In genomic region chr11:96829403-96829812, GRCm38 (mm10) we compare ENCODE assay signal across 8 mouse cellular contexts. TPM values are rescaled to one million over a fixed set of nuclear protein-coding genes. Genes with fewer than 3 reads are reported as not detected.
DNase-seq lines count a peak whose midpoint lies in the region; ATAC-seq lines count a peak whose summit lies in the region.

No protein-coding gene starts in this region.

- WGBS in forebrain, embryonic 14.5 days: 0% methylated on average over 33 of the region's 33 CpGs
- whole genome bisulfite sequencing in large intestine, adult 2 months: under 1% methylated on average over 33 of the region's 33 CpGs

- no peaks in the 10 kb centered on the region for H3K9me3 ChIP-seq in forebrain, embryonic 14.5 days (replicated peaks; ENCODE audit: control insufficient read depth, low read length)

- H3K4me2 ChIP-seq in forebrain, embryonic 14.5 days (ENCODE audit: low read length): peak overlapping the region; percentile 84

- H3K4me1 ChIP-seq in forebrain, embryonic 14.5 days (ENCODE audit: control insufficient read depth, insufficient read depth, low read length): peaks cover 43% of the 10 kb centered on the region

- peak overlapping the region; percentile 95 for H3K9ac ChIP-seq in forebrain, embryonic 14.5 days (ENCODE audit: low read length)

- intact Hi-C loops in heart, postnatal 14 days (cut with DNase I): no loop called here

- H3K36me3 ChIP-seq in forebrain, embryonic 14.5 days (ENCODE audit: control insufficient read depth, insufficient read depth, low read length): peaks cover 24% of the 10 kb centered on the region

- ATAC-seq in forebrain, embryonic 14.5 days: peak; percentile 24

- DNase-seq in ES-CJ7 (ENCODE audit: low read depth, low spot score): peak; percentile 93
- DNase-seq in adrenal gland, postnatal 4 days (ENCODE audit: low spot score in 2 of 2): peak; percentile 82 to 86
- peak; percentile 61 for DNase-seq in forebrain, embryonic 14.5 days (ENCODE audit: low spot score)
- peak; percentile 89 to 91 for DNase-seq in heart, postnatal 14 days
- peak; percentile 64 for DNase-seq in large intestine, adult 2 months (ENCODE audit: low read depth, low spot score)
- peak; percentile 92 for DNase-seq in lung, postnatal 25 days (ENCODE audit: low spot score)
- DNase-seq in ovary, postnatal 36 days (ENCODE audit: low spot score): peak; percentile 90
- peak; percentile 83 to 88 for DNase-seq in urinary bladder, adult 18-20 months (ENCODE audit: low spot score in 2 of 2)

- H3K27me3 ChIP-seq in forebrain, embryonic 14.5 days (replicated peaks; ENCODE audit: control insufficient read depth, insufficient read depth, low read length): no peaks in the 10 kb centered on the region

- peak overlapping the region; percentile 96 for H3K4me3 ChIP-seq in forebrain, embryonic 14.5 days (ENCODE audit: low read depth, low read length)

- H3K27ac ChIP-seq in forebrain, embryonic 14.5 days (ENCODE audit: low read depth, low read length): peak overlapping the region; percentile 95

RNA-seq across cellular contexts. Expression of gene Nfe2l1, which starts 0.4 kb away (rescaled TPM):
- total RNA-seq in adrenal gland, postnatal 4 days (2021): 100 to 1,000 TPM; 269 to 272 TPM
- 28.0 and 38.6 TPM in 2 replicates for polyA plus RNA-seq in forebrain, embryonic 14.5 days (2014; fragmentation: Nextera tagmentation; extraction: Ambion mirVana)
- 100 to 1,000 TPM; 346 to 358 TPM for total RNA-seq in heart, postnatal 14 days (2021)
- 75.5 and 79.9 TPM in 2 replicates for polyA plus RNA-seq in large intestine, adult 2 months (2012; rRNA removed)

RNA-seq across cellular contexts. Expression of gene Copz2, which starts 20.3 kb away (rescaled TPM):
- total RNA-seq in adrenal gland, postnatal 4 days (2021): 10 to 100 TPM; 53.2 to 62.5 TPM
- 14.7 and 15.0 TPM in 2 replicates for polyA plus RNA-seq in forebrain, embryonic 14.5 days (2014; fragmentation: Nextera tagmentation; extraction: Ambion mirVana)
- 10 to 100 TPM; 34.6 to 35.8 TPM for total RNA-seq in heart, postnatal 14 days (2021)
- polyA plus RNA-seq in large intestine, adult 2 months (2012; rRNA removed): 13.4 and 16.9 TPM in 2 replicates

RNA-seq across cellular contexts. Expression of gene Cbx1, which starts 40.5 kb away (rescaled TPM):
- total RNA-seq in adrenal gland, postnatal 4 days (2021): 100 to 1,000 TPM in 1 of 2 experiments, 10 to 100 TPM in 1; 93.5 to 109 TPM
- polyA plus RNA-seq in forebrain, embryonic 14.5 days (2014; fragmentation: Nextera tagmentation; extraction: Ambion mirVana): 94.8 and 99.7 TPM in 2 replicates
- 10 to 100 TPM; 36.4 to 46.8 TPM for total RNA-seq in heart, postnatal 14 days (2021)
- 13.1 and 16.7 TPM in 2 replicates for polyA plus RNA-seq in large intestine, adult 2 months (2012; rRNA removed)

RNA-seq across cellular contexts. Expression of gene Snx11, which starts 52.0 kb away (rescaled TPM):
- 10 to 100 TPM; 27.8 TPM for total RNA-seq in adrenal gland, postnatal 4 days (2021)
- 17.6 and 21.6 TPM in 2 replicates for polyA plus RNA-seq in forebrain, embryonic 14.5 days (2014; fragmentation: Nextera tagmentation; extraction: Ambion mirVana)
- 10 to 100 TPM; 12.4 to 13.7 TPM for total RNA-seq in heart, postnatal 14 days (2021)
- polyA plus RNA-seq in large intestine, adult 2 months (2012; rRNA removed): 16.8 and 19.2 TPM in 2 replicates

Comparison
In these comparisons a context has a peak if more than half of its experiments do, and no peak if none do; other contexts are left out.
1. Peak in every context shown above with its lines: DNase-seq, ATAC-seq, H3K4me3 ChIP-seq and H3K27ac ChIP-seq.